Mouse (Mus musculus): Measurements from ENCODE around the gene Aif1. TPM values are rescaled to one million over a fixed set of nuclear protein-coding genes. Genes with fewer than 3 reads are reported as not detected.
"Not testable (repeated sequence)": the region's sequence is repeated elsewhere in the genome, so short reads cannot be mapped to it uniquely, and the experiment has no call there.

The Aif1 gene
- total RNA-seq, 2 experiments from 2014 or later: 10.6 to 12.3 TPM

DNA sequence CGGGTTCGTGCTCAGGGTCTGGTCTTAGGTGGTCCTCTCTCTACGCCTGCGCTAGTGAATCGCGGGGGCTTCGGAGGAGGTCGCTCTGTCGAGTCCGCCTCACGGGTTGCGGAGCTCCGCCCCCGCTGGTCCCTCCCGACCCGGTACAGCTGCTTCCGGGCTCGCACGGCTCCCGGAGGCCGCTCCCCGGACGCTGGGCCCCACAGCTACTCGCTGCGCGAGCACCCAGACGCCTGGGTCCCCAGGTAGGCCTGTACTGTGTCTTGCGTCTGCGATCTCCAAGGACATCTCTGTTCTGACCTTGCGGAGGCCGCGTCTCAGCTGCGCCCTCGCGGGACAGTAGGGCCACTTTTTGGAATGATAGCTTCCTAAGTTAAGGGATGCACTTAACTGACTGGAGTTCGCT, 49.7 kb downstream of the Aif1 start, which contains the start of gene D17H6S53E:
Gene D17H6S53E, plus strand, starts transcription at position 168 of the 406 bp plus-strand sequence.
- peak; percentile 31 to 71 for DNase-seq (ENCODE audit: low spot score in 2 of 2)
- intact Hi-C loops (cut with DNase I): no loop called here

DNA sequence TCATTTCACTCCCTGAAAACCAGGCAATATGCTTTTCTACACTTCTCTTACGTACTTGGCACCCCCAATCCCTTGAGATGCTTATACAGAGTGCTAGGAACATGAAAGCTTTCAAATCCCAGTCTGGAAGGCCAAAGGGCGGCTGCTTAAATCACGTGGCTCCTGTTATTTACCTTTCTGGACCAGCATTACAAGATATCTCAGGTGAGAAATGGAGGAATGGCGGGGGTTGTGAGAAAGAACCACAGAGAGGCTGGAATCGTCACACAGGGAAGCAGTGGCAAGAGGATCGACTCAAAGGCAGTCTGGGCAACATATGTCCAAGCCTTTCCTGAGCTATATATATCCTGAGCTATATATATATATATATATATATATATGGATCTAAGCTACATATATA, 50.3 kb downstream of the Aif1 start:
- DNase-seq (ENCODE audit: low spot score in 2 of 2): no peak
- intact Hi-C loops (cut with DNase I): no loop called here

DNA sequence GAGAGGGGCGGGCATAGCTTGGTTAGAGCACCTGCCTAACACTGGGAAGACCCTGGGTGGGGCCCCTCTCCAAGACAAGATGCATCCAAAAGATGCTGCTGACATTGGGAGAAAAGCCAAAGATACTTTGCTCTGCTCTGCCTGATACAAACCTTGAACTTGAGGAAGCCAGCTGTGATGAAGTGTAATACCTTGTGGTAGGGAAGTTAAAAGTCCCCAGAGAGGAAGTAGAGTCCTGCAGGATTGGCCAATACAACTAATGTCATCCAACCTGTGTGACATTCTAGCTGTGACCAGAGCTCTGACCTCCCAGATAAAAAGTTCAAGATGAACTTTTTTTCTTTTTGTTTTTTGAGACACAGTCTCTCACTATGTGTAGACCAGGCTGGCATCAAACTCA, 50.8 kb downstream of the Aif1 start:
- intact Hi-C loops (cut with DNase I): no loop called here

GRCm38 (mm10) chr17:35124261-35124896, 51.5 kb downstream of the Aif1 start:
- not testable (repeated sequence) for DNase-seq (ENCODE audit: low spot score in 2 of 2)
- intact Hi-C loops (cut with DNase I): loop anchor here (5.0 kb wide), 1 partner anchor 113 kb away; the partner anchor contains the start of gene Nfkbil1

More for the DNA sequence above, 50.8 kb downstream of the Aif1 start:
- DNase-seq (ENCODE audit: low spot score in 2 of 2): no peak

- DNase-seq (ENCODE audit: low spot score in 2 of 2): not testable (repeated sequence)
- intact Hi-C loops (cut with DNase I): loop anchor here (5.0 kb wide), 1 partner anchor 114 kb away; the partner anchor contains the start of gene Nfkbil1
Measured at GRCm38 (mm10) chr17:35123287-35123686, 52.6 kb downstream of the Aif1 start.

- intact Hi-C loops (cut with DNase I): loop anchor here (5.0 kb wide), 1 partner anchor 115 kb away; the partner anchor contains the start of gene Nfkbil1
Measured at GRCm38 (mm10) chr17:35121871-35122303, 54.0 kb downstream of the Aif1 start, which contains the start of gene Csnk2b. Csnk2b (minus strand) TSS chr17:35122053.

GRCm38 (mm10) chr17:35121143-35121799, 54.6 kb downstream of the Aif1 start, which contains the start of gene Gpank1:
Gpank1 (plus strand) TSS chr17:35121455.
- peak; percentile 98 to 99 for DNase-seq (ENCODE audit: low spot score in 2 of 2)
- intact Hi-C loops (cut with DNase I): loop anchor here (5.0 kb wide), 1 partner anchor 116 kb away; the partner anchor contains the start of gene Nfkbil1

More at GRCm38 (mm10) chr17:35121871-35122303, 54.0 kb downstream of the Aif1 start, which contains the start of gene Csnk2b:
- peak; percentile 73 to 89 for DNase-seq (ENCODE audit: low spot score in 2 of 2)

Small RNAs within 50 kb of the gene (microRNA-seq; reads per million reads assigned to microRNA genes)
- gene Mir6973a (0 reads per million in 2 experiments), gene Mir6974 (0.34 to 0.53 reads per million in 2 experiments)

Other genes with a start within 250 kb of the Aif1 start
- 10 to 100 TPM; 32.1 to 32.8 TPM for gene Neu1, start 244.8 kb downstream of the Aif1 start, total RNA-seq (2021)
- gene Hspa1b, start 216.8 kb downstream of the Aif1 start, total RNA-seq (2021): 1 to 10 TPM; 3.3 to 3.5 TPM
- gene Gm20481, start 206.2 kb downstream of the Aif1 start, total RNA-seq (2021): not detected
- 1 to 10 TPM; 5.5 to 6.7 TPM for gene Hspa1a, start 203.9 kb downstream of the Aif1 start, total RNA-seq (2021)
- under 1 TPM; 0.15 TPM for gene Hspa1l, start 203.4 kb downstream of the Aif1 start, total RNA-seq (2021)
- 10 to 100 TPM; 19.9 to 25.7 TPM for gene Lsm2, start 194.2 kb downstream of the Aif1 start, total RNA-seq (2021)
- gene Vars, start 175.1 kb downstream of the Aif1 start, total RNA-seq (2021): 10 to 100 TPM; 43.1 to 48.6 TPM
- gene Vwa7, start 159.5 kb downstream of the Aif1 start, total RNA-seq (2021): under 1 TPM; 0.17 to 0.24 TPM
- gene Sapcd1, start 148.1 kb downstream of the Aif1 start, total RNA-seq (2021): under 1 TPM in 1 of 2 experiments, not detected in 1; 0.92 TPM
- gene Msh5, start 129.3 kb downstream of the Aif1 start, total RNA-seq (2021): under 1 TPM; 0.59 to 0.75 TPM
- gene Clic1, start 126.1 kb downstream of the Aif1 start, total RNA-seq (2021): 10 to 100 TPM; 10.1 to 13.8 TPM
- gene Ddah2, start 117.0 kb downstream of the Aif1 start, total RNA-seq (2021): 10 to 100 TPM; 16.9 to 19.4 TPM
- gene Ly6g6c, start 110.7 kb downstream of the Aif1 start, total RNA-seq (2021): not detected
- gene Mpig6b, start 109.9 kb downstream of the Aif1 start, total RNA-seq (2021): not detected
- 1 to 10 TPM; 2.4 to 2.9 TPM for gene Ly6g6e, start 99.2 kb downstream of the Aif1 start, total RNA-seq (2021)
- 1 to 10 TPM in 1 of 2 experiments, not detected in 1; 1.2 TPM for gene Ly6g6d, start 98.0 kb downstream of the Aif1 start, total RNA-seq (2021)
- not detected for gene Ly6g6f, start 90.5 kb downstream of the Aif1 start, total RNA-seq (2021)
- gene Abhd16a, start 86.8 kb downstream of the Aif1 start, total RNA-seq (2021): 100 to 1,000 TPM; 101 to 113 TPM
- gene Ly6g5c, start 67.8 kb downstream of the Aif1 start, total RNA-seq (2021): not detected
- under 1 TPM in 1 of 2 experiments, not detected in 1; 0.59 TPM for gene Ly6g5b, start 60.6 kb downstream of the Aif1 start, total RNA-seq (2021)
- 10 to 100 TPM; 13.2 to 13.8 TPM for gene Gpank1, start 54.6 kb downstream of the Aif1 start, total RNA-seq (2021)
- gene Csnk2b, start 54.0 kb downstream of the Aif1 start, total RNA-seq (2021): 100 to 1,000 TPM; 195 to 225 TPM
- 10 to 100 TPM; 24.6 TPM for gene D17H6S53E, start 49.7 kb downstream of the Aif1 start, total RNA-seq (2021)
- gene Apom, start 44.0 kb downstream of the Aif1 start, total RNA-seq (2021): not detected
- 100 to 1,000 TPM; 285 to 306 TPM for gene Bag6, start 40.9 kb downstream of the Aif1 start, total RNA-seq (2021)
- 100 to 1,000 TPM; 272 to 274 TPM for gene Prrc2a, start 11.2 kb downstream of the Aif1 start, total RNA-seq (2021)
- 1 to 10 TPM; 5.8 to 7.8 TPM for gene Lst1, start 12.4 kb upstream of the Aif1 start, total RNA-seq (2021)
- 1 to 10 TPM in 1 of 2 experiments, under 1 TPM in 1; 0.55 to 1.0 TPM for gene Ltb, start 18.4 kb upstream of the Aif1 start, total RNA-seq (2021)
- gene Tnf, start 25.9 kb upstream of the Aif1 start, total RNA-seq (2021): not detected
- gene Lta, start 29.3 kb upstream of the Aif1 start, total RNA-seq (2021): under 1 TPM; 0.42 to 0.72 TPM
- gene Gm16181, start 44.8 kb upstream of the Aif1 start, total RNA-seq (2021): not detected
- 100 to 1,000 TPM; 454 to 455 TPM for gene Atp6v1g2, start 57.6 kb upstream of the Aif1 start, total RNA-seq (2021)
- 10 to 100 TPM; 12.2 to 14.3 TPM for gene Nfkbil1, start 59.7 kb upstream of the Aif1 start, total RNA-seq (2021)
- 100 to 1,000 TPM; 221 to 230 TPM for gene Ddx39b, start 65.7 kb upstream of the Aif1 start, total RNA-seq (2021)
- 10 to 100 TPM; 18.1 to 18.5 TPM for gene H2-D1, start 86.7 kb upstream of the Aif1 start, total RNA-seq (2021)
- gene H2-Q1, start 144.3 kb upstream of the Aif1 start, total RNA-seq (2021): under 1 TPM; 0.48 to 0.74 TPM
- 1 to 10 TPM in 1 of 2 experiments, under 1 TPM in 1; 0.48 to 2.2 TPM for gene H2-Q2, start 166.2 kb upstream of the Aif1 start, total RNA-seq (2021)
- 1 to 10 TPM in 1 of 2 experiments, under 1 TPM in 1; 0.85 to 1.4 TPM for gene H2-Q4, start 203.5 kb upstream of the Aif1 start, total RNA-seq (2021)
- not detected for gene H2-Q6, start 248.8 kb upstream of the Aif1 start, total RNA-seq (2021)

Measured in left cerebral cortex, postnatal 14 days (tissue).